Mouse (Mus musculus): Measurements from ENCODE around the gene Rhoh.

- TF ChIP-seq MAFK (IDR thresholded peaks at IDR 0.05; ENCODE audit: insufficient read depth, low read depth, low read length) = no peak
- no peak for TF ChIP-seq CHD2 (IDR thresholded peaks at IDR 0.05; ENCODE audit: low read depth, low read length)
These were observed 37.3 kb upstream of the Rhoh start for GRCm38 (mm10) chr5:65823601-65824133.
